Mouse (Mus musculus) lung, adult 2 months (tissue): ENCODE measurements around the gene Maneal.

Experiments used
- CTCF ChIP-seq: fragments of 200-500 bp; IDR thresholded peaks from 2 replicates; pipeline ENCODE4 v1.5.1; 2011; ENCODE audit warnings: mild to moderate bottlenecking, low read length, control low read depth; ENCODE audit not compliant: insufficient read depth
- POLR2A ChIP-seq: fragments of 200-500 bp; IDR thresholded peaks from 2 replicates; pipeline ENCODE4 v1.6.1; 2011; ENCODE audit warnings: low read depth, mild to moderate bottlenecking, control low read depth, low read length, borderline replicate concordance; ENCODE audit errors: extremely low read depth

GRCm38 (mm10) chr4:124905417-124905816 is 43.4 kb upstream of the Maneal start:
- TF ChIP-seq CTCF (no peak), POLR2A (no peak)
